Mouse (Mus musculus): ENCODE results near the gene Npepps. TPM values are rescaled to one million over a fixed set of nuclear protein-coding genes. Genes with fewer than 3 reads are reported as not detected.

Gene Npepps
- polyA plus RNA-seq, 1 experiment = 22.3 TPM

DNA sequence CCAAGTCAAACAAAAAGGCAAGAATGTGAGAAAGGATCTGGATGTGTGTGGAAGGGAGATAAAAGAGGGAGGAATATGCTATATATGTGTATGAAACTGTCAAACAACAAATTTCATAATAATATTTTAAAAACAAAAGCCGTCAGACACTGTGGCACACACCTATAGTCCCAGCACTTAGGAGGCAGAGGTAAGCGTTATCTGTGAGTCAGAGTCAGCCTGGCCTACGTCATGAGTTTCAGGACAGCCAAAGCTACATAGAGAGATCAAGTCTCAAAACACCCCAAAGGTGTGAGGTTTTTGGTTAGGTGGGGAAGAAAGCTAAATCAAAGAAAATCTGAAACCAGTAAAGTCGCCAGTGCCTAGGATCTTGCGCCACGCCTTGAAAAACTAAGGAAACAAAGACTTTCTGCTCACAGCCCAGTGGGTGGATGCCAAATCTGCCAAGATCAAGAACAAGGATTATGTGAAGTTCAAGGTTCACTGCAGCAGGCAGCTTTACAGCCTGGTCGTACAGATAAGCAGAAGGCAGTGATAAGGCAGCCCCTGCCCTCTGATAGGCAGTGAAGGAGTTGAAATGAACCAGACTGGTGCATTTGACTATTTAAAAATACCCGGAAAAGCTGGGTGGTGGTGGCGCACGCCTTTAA lies 33.8 kb downstream of the Npepps start:
- DNase-seq = no peak
- H3K4me1 ChIP-seq (ENCODE audit: control insufficient read depth, insufficient read depth, low read length) = peaks cover 2% of the 10 kb centered on the region; the same call in 1 of the 2 replicates
- TF ChIP-seq CTCF (IDR thresholded peaks at IDR 0.05; ENCODE audit: insufficient read depth, low read length) (no peak), POLR2A (IDR thresholded peaks at IDR 0.05; ENCODE audit: borderline replicate concordance, extremely low read depth, low read depth, low read length) (no peak)
- H3K4me3 ChIP-seq (replicated peaks; ENCODE audit: extremely low read depth, low read depth, low read length) = no peak overlapping the region
- 84% methylated on average over 10 of the region's 10 CpGs for WGBS

DNA sequence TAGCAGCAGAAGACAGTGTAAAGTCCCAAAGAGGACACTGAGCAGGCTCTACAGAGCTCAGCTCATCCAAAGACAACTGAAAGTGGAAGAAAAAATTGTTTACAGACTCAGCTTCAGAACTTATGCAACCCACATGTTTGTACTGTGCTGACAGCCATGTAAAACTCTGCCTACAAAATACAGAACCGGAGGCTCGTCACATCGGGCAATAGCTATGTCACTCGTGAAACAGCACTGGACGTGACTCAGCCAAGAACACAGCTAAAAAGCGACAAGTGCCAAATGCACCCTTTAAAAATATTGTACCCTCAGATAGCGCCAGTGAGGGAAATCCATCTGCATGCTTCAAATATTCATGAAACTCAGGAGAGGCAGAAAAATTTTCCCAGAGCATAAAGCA lies 39.1 kb downstream of the Npepps start:
- WGBS = 78% methylated on average over 7 of the region's 7 CpGs
- no peaks in the 10 kb centered on the region; the same call in 1 of the 2 replicates for H3K4me1 ChIP-seq (ENCODE audit: control insufficient read depth, insufficient read depth, low read length)
- no peak for DNase-seq

DNA sequence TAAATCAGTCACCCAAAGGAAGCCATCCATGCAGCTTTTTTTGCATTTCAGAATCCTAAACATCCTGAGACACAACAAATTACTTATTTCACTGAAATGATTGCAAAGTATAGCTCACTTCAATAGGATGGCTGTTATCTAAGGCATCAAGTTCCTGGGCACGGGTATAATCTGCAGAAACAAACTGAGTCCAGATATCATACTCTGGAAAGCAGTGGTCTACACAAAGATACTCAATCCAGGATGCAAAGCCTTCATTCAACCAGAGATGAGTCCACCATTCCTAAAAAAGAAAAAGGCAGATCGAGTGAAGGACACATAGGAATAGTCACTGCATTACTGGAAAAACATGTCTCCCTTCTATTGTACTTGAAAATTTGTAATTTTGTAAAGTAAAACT lies 42.5 kb downstream of the Npepps start:
- H3K4me1 ChIP-seq (ENCODE audit: control insufficient read depth, insufficient read depth, low read length) = no peaks in the 10 kb centered on the region; the same call in 1 of the 2 replicates
- TF ChIP-seq POLR2A (IDR thresholded peaks at IDR 0.05; ENCODE audit: borderline replicate concordance, extremely low read depth, low read depth, low read length) (no peak), CTCF (IDR thresholded peaks at IDR 0.05; ENCODE audit: insufficient read depth, low read length) (no peak)
- H3K4me3 ChIP-seq (replicated peaks; ENCODE audit: extremely low read depth, low read depth, low read length) = no peak overlapping the region
- WGBS = 87% methylated on average over 2 of the region's 2 CpGs
- no peak for DNase-seq

More for the DNA sequence above, 39.1 kb downstream of the Npepps start:
- no peak overlapping the region for H3K4me3 ChIP-seq (replicated peaks; ENCODE audit: extremely low read depth, low read depth, low read length)
- no peak for TF ChIP-seq CTCF (IDR thresholded peaks at IDR 0.05; ENCODE audit: insufficient read depth, low read length)
- TF ChIP-seq POLR2A (IDR thresholded peaks at IDR 0.05; ENCODE audit: borderline replicate concordance, extremely low read depth, low read depth, low read length) = no peak

DNA sequence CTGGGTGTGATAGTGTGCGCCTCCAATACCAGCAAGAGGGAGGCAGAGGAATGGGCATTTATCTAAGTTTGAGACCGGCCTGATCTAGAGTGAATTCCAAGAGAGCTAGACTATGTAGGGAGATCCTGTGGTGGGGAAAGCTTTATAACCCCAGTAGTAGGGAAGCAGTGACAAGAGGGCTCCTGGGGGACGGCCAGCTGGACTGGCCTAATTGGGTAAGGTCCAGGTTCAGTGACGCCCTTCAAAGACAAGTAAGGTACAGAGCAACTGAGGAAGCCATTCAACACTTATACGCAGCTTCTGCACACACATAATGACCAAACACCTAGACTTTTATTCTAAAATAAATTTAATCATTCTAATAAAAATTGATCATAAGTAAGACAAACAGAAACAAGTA lies 48.0 kb downstream of the Npepps start:
- 89% methylated on average over 5 of the region's 5 CpGs for WGBS
- no peaks in the 10 kb centered on the region for H3K4me1 ChIP-seq (ENCODE audit: control insufficient read depth, insufficient read depth, low read length)
- no peak for DNase-seq
- TF ChIP-seq CTCF (IDR thresholded peaks at IDR 0.05; ENCODE audit: insufficient read depth, low read length) (no peak), POLR2A (IDR thresholded peaks at IDR 0.05; ENCODE audit: borderline replicate concordance, extremely low read depth, low read depth, low read length) (no peak)
- H3K4me3 ChIP-seq (replicated peaks; ENCODE audit: extremely low read depth, low read depth, low read length) = no peak overlapping the region

DNA sequence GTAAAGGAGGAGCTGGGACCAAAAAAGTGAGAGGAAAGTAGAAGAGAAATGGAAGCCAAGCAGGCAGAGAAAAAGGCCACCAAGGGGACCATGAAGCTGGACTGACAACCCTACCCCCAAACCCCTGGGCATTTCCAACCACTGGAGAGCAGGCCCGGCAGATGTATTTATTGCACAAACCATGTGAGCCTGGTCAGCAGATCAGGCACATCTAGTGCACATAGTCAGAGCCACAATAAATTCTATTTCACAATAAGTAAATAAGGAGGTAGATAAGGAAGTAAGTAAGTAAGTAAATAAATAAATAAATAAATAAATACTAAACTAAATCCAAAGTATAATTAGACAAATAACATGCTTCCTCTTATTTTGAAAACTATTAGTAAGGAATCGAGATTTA lies 51.0 kb downstream of the Npepps start:
- DNase-seq = no peak
- WGBS = 83% methylated on average over 2 of the region's 2 CpGs
- H3K4me3 ChIP-seq (replicated peaks; ENCODE audit: extremely low read depth, low read depth, low read length) = no peak overlapping the region
- TF ChIP-seq CTCF (IDR thresholded peaks at IDR 0.05; ENCODE audit: insufficient read depth, low read length) = no peak
- no peak for TF ChIP-seq POLR2A (IDR thresholded peaks at IDR 0.05; ENCODE audit: borderline replicate concordance, extremely low read depth, low read depth, low read length)
- H3K4me1 ChIP-seq (ENCODE audit: control insufficient read depth, insufficient read depth, low read length) = no peaks in the 10 kb centered on the region

DNA sequence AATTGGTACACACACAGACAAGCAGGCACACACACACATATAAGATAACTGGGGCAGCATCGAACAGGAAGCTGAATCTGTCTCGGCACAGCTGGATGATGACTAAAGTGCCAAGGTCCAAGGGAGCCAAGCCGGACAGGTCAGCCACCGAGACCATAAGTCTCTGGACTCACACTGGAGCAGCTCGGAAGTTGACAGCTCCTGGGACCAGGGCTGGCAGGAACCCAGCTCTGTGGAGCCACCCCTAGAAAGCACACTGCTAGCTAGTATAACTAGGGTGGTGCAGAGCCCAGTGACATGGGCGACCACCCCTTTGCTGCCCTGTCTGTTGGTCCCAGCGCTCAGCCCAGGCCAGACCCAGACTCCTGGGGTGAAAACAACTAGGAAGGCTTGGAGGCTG lies 51.5 kb downstream of the Npepps start:
- 83% methylated on average over 7 of the region's 7 CpGs for WGBS
- Histone ChIP-seq H3K4me3 (replicated peaks; ENCODE audit: extremely low read depth, low read depth, low read length) (no peak overlapping the region), H3K4me1 (ENCODE audit: control insufficient read depth, insufficient read depth, low read length) (no peaks in the 10 kb centered on the region)
- no peak for DNase-seq
- TF ChIP-seq POLR2A (IDR thresholded peaks at IDR 0.05; ENCODE audit: borderline replicate concordance, extremely low read depth, low read depth, low read length) (no peak), CTCF (IDR thresholded peaks at IDR 0.05; ENCODE audit: insufficient read depth, low read length) (no peak)

DNA sequence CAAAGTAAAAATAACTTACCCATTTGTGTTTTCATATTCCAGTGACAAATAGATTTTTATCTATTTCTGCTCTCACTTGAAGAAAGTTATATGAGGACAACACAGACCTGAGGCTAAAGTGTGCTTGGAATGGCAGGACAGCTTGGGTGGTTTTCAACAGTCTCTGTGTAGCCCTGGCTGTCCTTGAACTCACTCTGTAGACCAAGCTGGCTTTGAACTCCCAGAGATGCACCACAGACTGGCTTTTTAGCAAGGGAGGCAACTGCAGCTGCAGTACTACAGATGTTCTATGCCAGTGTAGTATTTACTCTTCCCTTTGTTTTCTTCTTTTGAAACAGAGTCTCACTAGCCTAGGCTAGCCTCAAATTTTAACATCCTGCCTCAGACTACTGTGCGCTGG lies 54.3 kb downstream of the Npepps start:
- H3K4me3 ChIP-seq (replicated peaks; ENCODE audit: extremely low read depth, low read depth, low read length) = no peak overlapping the region
- no peaks in the 10 kb centered on the region for H3K4me1 ChIP-seq (ENCODE audit: control insufficient read depth, insufficient read depth, low read length)
- no peak for TF ChIP-seq POLR2A (IDR thresholded peaks at IDR 0.05; ENCODE audit: borderline replicate concordance, extremely low read depth, low read depth, low read length)
- TF ChIP-seq CTCF (IDR thresholded peaks at IDR 0.05; ENCODE audit: insufficient read depth, low read length) = no peak
- no peak for DNase-seq
- WGBS = 97% methylated on average over 1 of the region's 1 CpGs

DNA sequence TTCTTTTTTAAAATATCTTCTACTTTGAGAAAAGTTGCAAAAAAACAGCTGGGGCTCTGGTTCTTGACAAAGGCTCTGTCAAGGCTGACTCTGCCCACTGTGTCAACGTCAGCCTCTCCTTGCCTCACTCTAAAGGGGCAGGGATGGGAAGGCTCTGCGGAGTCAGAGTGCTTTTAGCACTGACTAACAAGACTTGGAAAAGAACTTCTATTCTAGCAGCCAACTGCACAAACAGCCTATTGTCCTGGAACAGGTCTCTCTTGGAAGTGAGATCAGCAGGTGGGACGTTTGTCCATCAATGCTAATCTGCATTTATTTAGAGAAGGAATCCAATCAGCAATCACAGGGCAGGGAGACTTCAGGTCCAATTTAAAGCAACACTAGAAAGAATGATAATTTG lies 57.0 kb downstream of the Npepps start:
- no peak for TF ChIP-seq CTCF (IDR thresholded peaks at IDR 0.05; ENCODE audit: insufficient read depth, low read length)
- TF ChIP-seq POLR2A (IDR thresholded peaks at IDR 0.05; ENCODE audit: borderline replicate concordance, extremely low read depth, low read depth, low read length) = no peak
- DNase-seq = no peak
- WGBS = 67% methylated on average over 3 of the region's 3 CpGs
- Histone ChIP-seq H3K4me1 (ENCODE audit: control insufficient read depth, insufficient read depth, low read length) (no peaks in the 10 kb centered on the region), H3K4me3 (replicated peaks; ENCODE audit: extremely low read depth, low read depth, low read length) (no peak overlapping the region)

DNA sequence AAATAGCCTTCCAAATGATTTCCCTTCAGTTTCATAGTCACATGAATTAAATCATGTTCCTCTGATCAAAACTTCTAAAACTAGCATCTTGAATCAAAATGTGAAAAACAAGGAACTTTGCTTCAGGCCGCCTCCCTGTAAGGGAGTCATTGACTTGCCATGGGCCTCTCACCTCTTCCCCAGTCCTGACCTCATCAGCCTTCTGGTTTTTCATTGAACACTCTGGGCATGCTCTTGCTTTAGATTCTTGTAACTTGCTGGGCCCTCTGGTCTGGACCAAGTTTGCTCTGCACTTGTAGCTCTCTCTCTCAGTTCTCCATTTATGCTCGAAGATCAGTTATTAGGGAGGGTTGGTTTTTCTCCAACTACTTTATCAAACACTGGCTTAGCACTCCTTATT lies 58.8 kb downstream of the Npepps start:
- H3K4me3 ChIP-seq (replicated peaks; ENCODE audit: extremely low read depth, low read depth, low read length) = no peak overlapping the region
- H3K4me1 ChIP-seq (ENCODE audit: control insufficient read depth, insufficient read depth, low read length) = no peaks in the 10 kb centered on the region
- DNase-seq = no peak
- TF ChIP-seq POLR2A (IDR thresholded peaks at IDR 0.05; ENCODE audit: borderline replicate concordance, extremely low read depth, low read depth, low read length) (no peak), CTCF (IDR thresholded peaks at IDR 0.05; ENCODE audit: insufficient read depth, low read length) (no peak)
- 95% methylated on average over 2 of the region's 2 CpGs for WGBS

DNA sequence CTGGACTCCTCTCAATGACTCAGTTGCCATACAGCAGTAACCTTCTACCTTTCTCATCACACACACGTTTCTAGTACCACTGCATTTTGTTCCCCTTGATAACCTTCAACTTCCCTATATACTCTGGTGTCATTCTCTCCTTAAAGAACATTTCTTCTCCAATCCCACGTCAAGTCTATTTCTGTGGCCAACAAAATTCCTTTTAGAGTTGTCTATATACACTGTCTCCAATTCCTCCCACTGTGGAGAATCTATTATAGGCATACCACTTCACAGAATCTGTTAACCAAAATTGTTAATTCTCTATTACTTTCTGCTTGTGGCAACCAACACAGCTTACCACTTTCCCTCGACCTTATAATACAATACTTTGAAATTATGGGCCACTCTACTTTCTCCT lies 60.2 kb downstream of the Npepps start:
- WGBS = 81% methylated on average over 3 of the region's 3 CpGs
- TF ChIP-seq POLR2A (IDR thresholded peaks at IDR 0.05; ENCODE audit: borderline replicate concordance, extremely low read depth, low read depth, low read length) (no peak), CTCF (IDR thresholded peaks at IDR 0.05; ENCODE audit: insufficient read depth, low read length) (no peak)
- no peak for DNase-seq
- no peak overlapping the region for H3K4me3 ChIP-seq (replicated peaks; ENCODE audit: extremely low read depth, low read depth, low read length)
- H3K4me1 ChIP-seq (ENCODE audit: control insufficient read depth, insufficient read depth, low read length) = no peaks in the 10 kb centered on the region
